Mouse (Mus musculus): ENCODE results near the gene Stk40. TPM values are rescaled to one million over a fixed set of nuclear protein-coding genes. Genes with fewer than 3 reads are reported as not detected.
A peak's percentile ranks its signal among the peaks of the same experiment; 100 is the strongest.

Stk40 gene
- polyA plus RNA-seq, 1 experiment from 2014 or later: 14.6 TPM

GRCm38 (mm10) chr4:126149041-126149676 is 45.4 kb downstream of the Stk40 start:
- Histone ChIP-seq H3K4me2 (replicated peaks; ENCODE audit: low read depth) (peak overlapping the region; percentile 88), H3K36me3 (ENCODE audit: control insufficient read depth, insufficient read depth) (peaks cover 16% of the 10 kb centered on the region; the same call in 1 of the 2 replicates), H3K9ac (ENCODE audit: low read depth, low read length) (peak overlapping the region; percentile 71), H3K9me3 (ENCODE audit: control insufficient read depth) (no peaks in the 10 kb centered on the region), H3K4me3 (ENCODE audit: low read depth, low read length) (peak overlapping the region; percentile 62), H3K4me1 (replicated peaks; ENCODE audit: control insufficient read depth, insufficient read depth, low read length) (no peaks in the 10 kb centered on the region; the same call in 1 of the 2 replicates), H3K27ac (ENCODE audit: low read depth, low read length) (peak overlapping the region; percentile 84), H3K27me3 (replicated peaks; ENCODE audit: control insufficient read depth, insufficient read depth, low read length) (no peaks in the 10 kb centered on the region)
- TF ChIP-seq CTCF (IDR thresholded peaks at IDR 0.05; ENCODE audit: low read depth): no peak
- ATAC-seq: 0 out of 2 replicates have a peak, but pooled peaks have one; percentile 4
- 43% methylated on average over 42 of the region's 42 CpGs for WGBS

GRCm38 (mm10) chr4:126149798-126150197 is 46.0 kb downstream of the Stk40 start:
- Histone ChIP-seq H3K36me3 (ENCODE audit: control insufficient read depth, insufficient read depth) (peaks cover 16% of the 10 kb centered on the region; the same call in 1 of the 2 replicates), H3K27me3 (replicated peaks; ENCODE audit: control insufficient read depth, insufficient read depth, low read length) (no peaks in the 10 kb centered on the region), H3K9ac (ENCODE audit: low read depth, low read length) (no peak overlapping the region), H3K4me3 (ENCODE audit: low read depth, low read length) (peak overlapping the region; percentile 62), H3K27ac (ENCODE audit: low read depth, low read length) (no peak overlapping the region), H3K4me2 (replicated peaks; ENCODE audit: low read depth) (peak overlapping the region; percentile 88), H3K4me1 (replicated peaks; ENCODE audit: control insufficient read depth, insufficient read depth, low read length) (no peaks in the 10 kb centered on the region; the same call in 1 of the 2 replicates), H3K9me3 (ENCODE audit: control insufficient read depth) (no peaks in the 10 kb centered on the region)
- WGBS: 56% methylated on average over 10 of the region's 10 CpGs
- TF ChIP-seq CTCF (IDR thresholded peaks at IDR 0.05; ENCODE audit: low read depth): no peak
- ATAC-seq: no peak

GRCm38 (mm10) chr4:126150297-126150948 is 46.7 kb downstream of the Stk40 start:
- H3K27me3 ChIP-seq (replicated peaks; ENCODE audit: control insufficient read depth, insufficient read depth, low read length): no peaks in the 10 kb centered on the region
- peak; percentile 7; the same call in 1 of the 2 replicates for ATAC-seq
- WGBS: 43% methylated on average over 16 of the region's 16 CpGs
- H3K27ac ChIP-seq (ENCODE audit: low read depth, low read length): peak overlapping the region; percentile 16; the same call in 1 of the 2 replicates
- no peak for TF ChIP-seq CTCF (IDR thresholded peaks at IDR 0.05; ENCODE audit: low read depth)
- H3K9ac ChIP-seq (ENCODE audit: low read depth, low read length): no peak overlapping the region
- no peaks in the 10 kb centered on the region for H3K9me3 ChIP-seq (ENCODE audit: control insufficient read depth)
- peaks cover 16% of the 10 kb centered on the region; the same call in 1 of the 2 replicates for H3K36me3 ChIP-seq (ENCODE audit: control insufficient read depth, insufficient read depth)
- H3K4me2 ChIP-seq (replicated peaks; ENCODE audit: low read depth): peak overlapping the region; percentile 88
- 0 out of 2 replicates have a peak overlapping the region, but pooled peaks have one; percentile 62 for H3K4me3 ChIP-seq (ENCODE audit: low read depth, low read length)
- H3K4me1 ChIP-seq (replicated peaks; ENCODE audit: control insufficient read depth, insufficient read depth, low read length): no peaks in the 10 kb centered on the region; the same call in 1 of the 2 replicates

- no peak overlapping the region for H3K27ac ChIP-seq (ENCODE audit: low read depth, low read length)
- peaks cover 16% of the 10 kb centered on the region; the same call in 1 of the 2 replicates for H3K36me3 ChIP-seq (ENCODE audit: control insufficient read depth, insufficient read depth)
- peak overlapping the region; percentile 88; the same call in 1 of the 2 replicates for H3K4me2 ChIP-seq (replicated peaks; ENCODE audit: low read depth)
- peaks cover 1% of the 10 kb centered on the region; the same call in 1 of the 2 replicates for H3K4me1 ChIP-seq (replicated peaks; ENCODE audit: control insufficient read depth, insufficient read depth, low read length)
- WGBS: 50% methylated on average over 6 of the region's 6 CpGs
- no peak for TF ChIP-seq CTCF (IDR thresholded peaks at IDR 0.05; ENCODE audit: low read depth)
- no peaks in the 10 kb centered on the region for H3K27me3 ChIP-seq (replicated peaks; ENCODE audit: control insufficient read depth, insufficient read depth, low read length)
- no peaks in the 10 kb centered on the region for H3K9me3 ChIP-seq (ENCODE audit: control insufficient read depth)
- no peak overlapping the region for H3K4me3 ChIP-seq (ENCODE audit: low read depth, low read length)
- H3K9ac ChIP-seq (ENCODE audit: low read depth, low read length): no peak overlapping the region
- ATAC-seq: no peak
Measured at GRCm38 (mm10) chr4:126150949-126151320, 47.2 kb downstream of the Stk40 start.

GRCm38 (mm10) chr4:126151701-126152440 is 48.1 kb downstream of the Stk40 start:
- H3K4me3 ChIP-seq (ENCODE audit: low read depth, low read length): no peak overlapping the region
- H3K4me1 ChIP-seq (replicated peaks; ENCODE audit: control insufficient read depth, insufficient read depth, low read length): peaks cover 4% of the 10 kb centered on the region; the same call in 1 of the 2 replicates
- no peak overlapping the region for H3K4me2 ChIP-seq (replicated peaks; ENCODE audit: low read depth)
- H3K36me3 ChIP-seq (ENCODE audit: control insufficient read depth, insufficient read depth): peaks cover 16% of the 10 kb centered on the region; the same call in 1 of the 2 replicates
- no peak overlapping the region for H3K27ac ChIP-seq (ENCODE audit: low read depth, low read length)
- 84% methylated on average over 16 of the region's 16 CpGs for WGBS
- H3K27me3 ChIP-seq (replicated peaks; ENCODE audit: control insufficient read depth, insufficient read depth, low read length): no peaks in the 10 kb centered on the region
- ATAC-seq: no peak
- no peak overlapping the region for H3K9ac ChIP-seq (ENCODE audit: low read depth, low read length)
- no peaks in the 10 kb centered on the region for H3K9me3 ChIP-seq (ENCODE audit: control insufficient read depth)
- TF ChIP-seq CTCF (IDR thresholded peaks at IDR 0.05; ENCODE audit: low read depth): no peak

GRCm38 (mm10) chr4:126152864-126153263 is 49.1 kb downstream of the Stk40 start:
- Histone ChIP-seq H3K9ac (ENCODE audit: low read depth, low read length) (no peak overlapping the region), H3K4me1 (replicated peaks; ENCODE audit: control insufficient read depth, insufficient read depth, low read length) (peaks cover 4% of the 10 kb centered on the region; the same call in 1 of the 2 replicates), H3K27me3 (replicated peaks; ENCODE audit: control insufficient read depth, insufficient read depth, low read length) (no peaks in the 10 kb centered on the region), H3K9me3 (ENCODE audit: control insufficient read depth) (no peaks in the 10 kb centered on the region), H3K36me3 (ENCODE audit: control insufficient read depth, insufficient read depth) (peaks cover 16% of the 10 kb centered on the region; the same call in 1 of the 2 replicates), H3K4me2 (replicated peaks; ENCODE audit: low read depth) (no peak overlapping the region), H3K4me3 (ENCODE audit: low read depth, low read length) (no peak overlapping the region), H3K27ac (ENCODE audit: low read depth, low read length) (no peak overlapping the region)
- WGBS: 60% methylated on average over 14 of the region's 14 CpGs
- ATAC-seq: no peak
- no peak for TF ChIP-seq CTCF (IDR thresholded peaks at IDR 0.05; ENCODE audit: low read depth)
